Mouse (Mus musculus) lung, adult 2 months (tissue): ENCODE data around the gene Tmem115.

Experiments used
- CTCF ChIP-seq: fragments of 200-500 bp; IDR thresholded peaks from 2 replicates; pipeline ENCODE4 v1.5.1; 2011; ENCODE audit warnings: mild to moderate bottlenecking, low read length, control low read depth; ENCODE audit not compliant: insufficient read depth
- POLR2A ChIP-seq: fragments of 200-500 bp; IDR thresholded peaks from 2 replicates; pipeline ENCODE4 v1.6.1; 2011; ENCODE audit warnings: low read depth, mild to moderate bottlenecking, control low read depth, low read length, borderline replicate concordance; ENCODE audit errors: extremely low read depth

DNA sequence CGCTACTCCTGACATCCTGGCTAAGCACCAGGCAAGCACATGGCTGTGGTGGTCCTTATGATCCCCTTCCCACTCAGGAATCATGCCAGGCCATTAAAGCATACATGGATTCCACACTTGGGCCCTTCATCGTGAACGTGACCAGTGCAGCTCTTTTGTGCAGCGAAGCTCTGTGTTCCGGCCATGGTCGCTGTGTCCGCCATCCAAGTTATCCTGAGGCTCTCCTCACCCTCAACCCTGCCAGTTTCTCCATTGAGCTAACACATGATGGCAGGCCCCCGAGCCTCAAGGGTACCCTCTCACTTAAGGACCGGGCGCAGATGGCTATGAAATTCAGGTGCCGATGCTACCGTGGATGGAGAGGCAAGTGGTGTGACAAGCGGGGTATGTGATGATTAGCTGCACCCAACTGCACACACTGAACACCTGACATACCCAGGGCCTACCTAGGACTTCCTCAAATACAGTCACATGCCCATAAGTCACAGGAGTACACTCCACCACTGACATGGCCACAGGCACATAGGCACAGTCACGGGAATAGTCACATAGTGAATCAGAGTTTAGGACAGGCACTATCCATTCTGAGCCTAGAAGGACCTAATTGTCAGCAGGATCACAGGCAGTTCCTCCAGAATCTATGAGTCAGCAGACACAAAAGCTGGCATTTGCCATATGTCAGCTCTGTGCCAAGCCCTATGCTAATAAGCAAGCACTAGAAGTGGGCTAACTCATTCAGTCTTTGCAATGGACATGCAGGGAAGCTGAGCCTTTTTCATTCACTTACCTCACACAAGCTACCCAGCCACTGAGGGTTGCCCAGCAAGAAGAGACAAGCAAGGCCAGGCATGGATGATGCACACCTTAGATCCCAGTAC is 45.5 kb downstream of the Tmem115 start:
- TF ChIP-seq CTCF, result no peak
- no peak for TF ChIP-seq POLR2A
